Mouse (Mus musculus) limb, embryonic 12.5 days (tissue): ENCODE data around the gene Amacr. TPM values are rescaled to one million over a fixed set of nuclear protein-coding genes. Genes with fewer than 3 reads are reported as not detected.

Experiments used
- ATAC-seq: fragments of 200-750 bp; cut with Nextera tagmentation; 2 replicates; pipeline ENCODE4 v1.8.0; 2017; ENCODE audit warnings: low read depth, moderate TSS enrichment; ENCODE audit not compliant: insufficient number of reproducible peaks, insufficient read depth, low FRiP score, low TSS enrichment
- H3K27ac ChIP-seq: fragments of 300-500 bp; sonication (generic); 2 replicates; pipeline ENCODE4 v1.5.1; 2016; ENCODE audit warnings: mild to moderate bottlenecking, moderate library complexity
- H3K27me3 ChIP-seq: fragments of 300-500 bp; sonication (generic); 2 replicates; pipeline ENCODE4 v1.6.1; 2016; ENCODE audit warnings: mild to moderate bottlenecking, moderate library complexity
- H3K36me3 ChIP-seq: fragments of 300-500 bp; sonication (generic); 2 replicates; pipeline ENCODE4 v1.6.1; 2016; ENCODE audit warnings: mild to moderate bottlenecking, moderate library complexity
- H3K4me1 ChIP-seq: fragments of 300-500 bp; sonication (generic); replicated peaks from 2 replicates; pipeline ENCODE4 v1.6.1; 2016
- H3K4me2 ChIP-seq: fragments of 300-500 bp; sonication (generic); 2 replicates; pipeline ENCODE4 v1.6.1; 2016; ENCODE audit warnings: mild to moderate bottlenecking, moderate library complexity
- H3K4me3 ChIP-seq: fragments of 300-500 bp; sonication (generic); replicated peaks from 2 replicates; pipeline ENCODE4 v1.5.1; 2016; ENCODE audit warnings: mild to moderate bottlenecking
- H3K9ac ChIP-seq: fragments of 300-500 bp; sonication (generic); replicated peaks from 2 replicates; pipeline ENCODE4 v1.6.1; 2016; ENCODE audit warnings: mild to moderate bottlenecking, moderate library complexity
- H3K9me3 ChIP-seq: fragments of 300-500 bp; sonication (generic); 2 replicates; pipeline ENCODE4 v1.6.1; 2016; ENCODE audit warnings: mild to moderate bottlenecking, moderate library complexity
- WGBS: fragments of 180-500 bp; shearing (Covaris S2); methylation state at CpG from one replicate; pipeline ENCODE4 v1.1.7; 2016; 5-methylcytosine and 5-hydroxymethylcytosine counted together
- polyA plus RNA-seq: library from polyadenylated mRNA; unstranded; fragments of >200 nt; fragmentation: Nextera tagmentation; extraction: Ambion mirVana; gene quantifications from 2 replicates; pipeline ENCODE4 v1.2.1, GENCODE M21; 2016

Gene Amacr
- polyA plus RNA-seq, 1 experiment from 2014 or later = 17.9 TPM

- 91% methylated on average over 1 of the region's 1 CpGs for WGBS
- Histone ChIP-seq H3K4me3 (no peak overlapping the region), H3K9me3 (no peaks in the 10 kb centered on the region), H3K36me3 (peaks cover 32% of the 10 kb centered on the region), H3K4me1 (no peaks in the 10 kb centered on the region), H3K27me3 (no peaks in the 10 kb centered on the region), H3K9ac (no peak overlapping the region), H3K27ac (no peak overlapping the region), H3K4me2 (no peak overlapping the region)
- no peak for ATAC-seq
Measured at GRCm38 (mm10) chr15:10991566-10991965, 10.0 kb downstream of the Amacr start.

- Histone ChIP-seq H3K36me3 (peaks cover 11% of the 10 kb centered on the region; the same call in 1 of the 2 replicates), H3K27me3 (no peaks in the 10 kb centered on the region), H3K27ac (no peak overlapping the region), H3K9me3 (no peaks in the 10 kb centered on the region), H3K4me2 (no peak overlapping the region), H3K9ac (no peak overlapping the region), H3K4me3 (no peak overlapping the region), H3K4me1 (no peaks in the 10 kb centered on the region)
- WGBS = 65% methylated on average over 5 of the region's 5 CpGs
- ATAC-seq = no peak
Measured at GRCm38 (mm10) chr15:10999832-11000231, 18.3 kb downstream of the Amacr start.

GRCm38 (mm10) chr15:11000421-11000820 is 18.9 kb downstream of the Amacr start, which contains the start of gene Slc45a2:
Gene Slc45a2 (plus strand): TSS chr15:11000721.
- no peak for ATAC-seq
- Histone ChIP-seq H3K27ac (no peak within 1 kb of the TSS), H3K9me3 (no peaks in the 10 kb centered on the region), H3K4me2 (no peak within 1 kb of the TSS), H3K4me1 (no peaks in the 10 kb centered on the region), H3K4me3 (no peak within 1 kb of the TSS), H3K36me3 (peaks cover 7% of the 10 kb centered on the region; the same call in 1 of the 2 replicates), H3K9ac (no peak within 1 kb of the TSS), H3K27me3 (no peaks in the 10 kb centered on the region)
- WGBS = 55% methylated on average over 7 of the region's 7 CpGs

GRCm38 (mm10) chr15:11003791-11004190 is 22.2 kb downstream of the Amacr start:
- no peak overlapping the region for H3K4me3 ChIP-seq
- no peaks in the 10 kb centered on the region for H3K9me3 ChIP-seq
- H3K9ac ChIP-seq = no peak overlapping the region
- 89% methylated on average over 4 of the region's 4 CpGs for WGBS
- no peaks in the 10 kb centered on the region for H3K27me3 ChIP-seq
- no peak for ATAC-seq
- no peak overlapping the region for H3K4me2 ChIP-seq
- no peaks in the 10 kb centered on the region for H3K4me1 ChIP-seq
- H3K27ac ChIP-seq = no peak overlapping the region
- no peaks in the 10 kb centered on the region for H3K36me3 ChIP-seq

- no peak overlapping the region for H3K9ac ChIP-seq
Measured at GRCm38 (mm10) chr15:11004646-11005045, 23.1 kb downstream of the Amacr start.

GRCm38 (mm10) chr15:11008756-11009155 is 27.2 kb downstream of the Amacr start:
- ATAC-seq = no peak
- 24% methylated on average over 5 of the region's 5 CpGs for WGBS

More at GRCm38 (mm10) chr15:11004646-11005045, 23.1 kb downstream of the Amacr start:
- Histone ChIP-seq H3K4me2 (no peak overlapping the region), H3K36me3 (no peaks in the 10 kb centered on the region), H3K9me3 (no peaks in the 10 kb centered on the region), H3K27me3 (no peaks in the 10 kb centered on the region), H3K27ac (no peak overlapping the region), H3K4me3 (no peak overlapping the region), H3K4me1 (no peaks in the 10 kb centered on the region)
- no peak for ATAC-seq
- WGBS = 74% methylated on average over 6 of the region's 6 CpGs

GRCm38 (mm10) chr15:11010976-11011548 is 29.5 kb downstream of the Amacr start:
- no peak for ATAC-seq
- WGBS = 90% methylated on average over 11 of the region's 11 CpGs
- H3K4me1 ChIP-seq = no peaks in the 10 kb centered on the region

More at GRCm38 (mm10) chr15:11008756-11009155, 27.2 kb downstream of the Amacr start:
- no peak overlapping the region for H3K27ac ChIP-seq
- no peaks in the 10 kb centered on the region for H3K9me3 ChIP-seq
- no peaks in the 10 kb centered on the region for H3K27me3 ChIP-seq
- no peak overlapping the region for H3K9ac ChIP-seq
- H3K4me3 ChIP-seq = no peak overlapping the region
- H3K36me3 ChIP-seq = no peaks in the 10 kb centered on the region
- no peaks in the 10 kb centered on the region for H3K4me1 ChIP-seq
- H3K4me2 ChIP-seq = no peak overlapping the region

GRCm38 (mm10) chr15:11014931-11015330 is 33.4 kb downstream of the Amacr start:
- no peak overlapping the region for H3K4me3 ChIP-seq
- no peak for ATAC-seq
- no peak overlapping the region for H3K27ac ChIP-seq
- H3K36me3 ChIP-seq = no peaks in the 10 kb centered on the region
- 59% methylated on average over 2 of the region's 2 CpGs for WGBS
- no peak overlapping the region for H3K9ac ChIP-seq
- no peak overlapping the region for H3K4me2 ChIP-seq
- H3K27me3 ChIP-seq = no peaks in the 10 kb centered on the region
- no peaks in the 10 kb centered on the region for H3K4me1 ChIP-seq
- no peaks in the 10 kb centered on the region for H3K9me3 ChIP-seq

More at GRCm38 (mm10) chr15:11010976-11011548, 29.5 kb downstream of the Amacr start:
- Histone ChIP-seq H3K27ac (no peak overlapping the region), H3K36me3 (no peaks in the 10 kb centered on the region), H3K27me3 (no peaks in the 10 kb centered on the region), H3K9ac (no peak overlapping the region), H3K4me2 (no peak overlapping the region), H3K4me3 (no peak overlapping the region), H3K9me3 (no peaks in the 10 kb centered on the region)

GRCm38 (mm10) chr15:11026801-11027561 is 45.4 kb downstream of the Amacr start:
- no peaks in the 10 kb centered on the region for H3K36me3 ChIP-seq
- ATAC-seq = no peak
- no peaks in the 10 kb centered on the region; the same call in 1 of the 2 replicates for H3K27me3 ChIP-seq
- H3K9me3 ChIP-seq = no peaks in the 10 kb centered on the region
- H3K4me3 ChIP-seq = no peak overlapping the region
- H3K4me2 ChIP-seq = no peak overlapping the region
- H3K4me1 ChIP-seq = 0 out of 2 replicates have a peak, but pooled peaks cover 4% of the 10 kb centered on the region
- 76% methylated on average over 4 of the region's 4 CpGs for WGBS
- no peak overlapping the region for H3K9ac ChIP-seq
- H3K27ac ChIP-seq = no peak overlapping the region

- no peaks in the 10 kb centered on the region for H3K9me3 ChIP-seq
- H3K27ac ChIP-seq = no peak overlapping the region
- no peak for ATAC-seq
- peaks cover 24% of the 10 kb centered on the region for H3K27me3 ChIP-seq
- no peaks in the 10 kb centered on the region for H3K4me1 ChIP-seq
- 76% methylated on average over 3 of the region's 3 CpGs for WGBS
- H3K4me3 ChIP-seq = no peak overlapping the region
- no peak overlapping the region for H3K4me2 ChIP-seq
- H3K36me3 ChIP-seq = no peaks in the 10 kb centered on the region
- H3K9ac ChIP-seq = no peak overlapping the region
Measured at GRCm38 (mm10) chr15:11030188-11030587, 48.6 kb downstream of the Amacr start.

- peak overlapping the region; percentile 43 for H3K4me3 ChIP-seq
- peaks cover 21% of the 10 kb centered on the region for H3K4me1 ChIP-seq
- ATAC-seq = no peak; the same call in 1 of the 2 replicates
- H3K9ac ChIP-seq = no peak overlapping the region
- H3K27ac ChIP-seq = no peak overlapping the region
- H3K27me3 ChIP-seq = peaks cover 54% of the 10 kb centered on the region
- no peaks in the 10 kb centered on the region for H3K36me3 ChIP-seq
- WGBS = 5% methylated on average over 34 of the region's 34 CpGs
- H3K4me2 ChIP-seq = peak overlapping the region; percentile 70
- no peaks in the 10 kb centered on the region for H3K9me3 ChIP-seq
Measured at GRCm38 (mm10) chr15:11035947-11036474, 54.5 kb downstream of the Amacr start.
